Mouse (Mus musculus) thymus, adult 2 months (tissue): ENCODE measurements around the gene Plau.

Experiments used
- CTCF ChIP-seq: fragments of 200-500 bp; IDR thresholded peaks from 2 replicates; pipeline ENCODE4 v1.5.1; 2012; ENCODE audit warnings: mild to moderate bottlenecking, control low read depth, low read length, moderate library complexity, borderline replicate concordance; ENCODE audit not compliant: control insufficient read depth, poor library complexity, insufficient read depth; ENCODE audit errors: extremely low read depth
- POLR2A ChIP-seq: fragments of 200-500 bp; IDR thresholded peaks from 2 replicates; pipeline ENCODE4 v1.6.1; 2012; ENCODE audit warnings: mild to moderate bottlenecking, low read length, control low read depth, moderate library complexity; ENCODE audit not compliant: control insufficient read depth, poor library complexity, insufficient read depth; ENCODE audit errors: extremely low read depth

- TF ChIP-seq CTCF, result no peak
- TF ChIP-seq POLR2A, result no peak
Measured at GRCm38 (mm10) chr14:20824517-20824916, 11.9 kb upstream of the Plau start.
